Mouse (Mus musculus) spleen, adult 2 months (tissue): Measurements from ENCODE around the gene Atxn7l2.

Source experiments
- CTCF ChIP-seq: fragments of 200-500 bp; IDR thresholded peaks from 2 replicates; pipeline ENCODE4 v1.5.1; 2011; ENCODE audit warnings: mild to moderate bottlenecking, inconsistent platforms; ENCODE audit not compliant: insufficient read depth, insufficient read length, insufficient replicate concordance; ENCODE audit errors: extremely low read depth
- POLR2A ChIP-seq: fragments of 200-500 bp; IDR thresholded peaks from 2 replicates; pipeline ENCODE4 v1.6.1; 2011; ENCODE audit warnings: low read depth, low read length, inconsistent platforms

- TF ChIP-seq CTCF = no peak
- no peak for TF ChIP-seq POLR2A
Measured at GRCm38 (mm10) chr3:108178756-108179715, 31.7 kb downstream of the Atxn7l2 start.
